Mouse (Mus musculus) bone marrow macrophage, adult 2 months (primary cell): ENCODE measurements around the gene Nav2.

Source experiments
- CTCF ChIP-seq: IDR thresholded peaks from 2 replicates; pipeline ENCODE4 v1.5.1; 2012; ENCODE audit warnings: low read depth, mild to moderate bottlenecking, low read length, moderate library complexity
- POLR2A ChIP-seq: IDR thresholded peaks from 2 replicates; pipeline ENCODE4 v1.6.1; 2012; ENCODE audit warnings: mild to moderate bottlenecking, low read depth, low read length, borderline replicate concordance

GRCm38 (mm10) chr7:49335056-49335455, 426.5 kb downstream of the Nav2 start:
- TF ChIP-seq CTCF (no peak), POLR2A (no peak)
